Mouse (Mus musculus) CD4-positive, CD25-positive, alpha-beta regulatory T cell (primary cell): ENCODE results near the gene Rrp15. TPM values are rescaled to one million over a fixed set of nuclear protein-coding genes. Genes with fewer than 3 reads are reported as not detected.

ENCODE experiments used
- polyA plus RNA-seq: library from polyadenylated mRNA; unstranded; fragments of 100-300 nt; shearing (Covaris generic); gene quantifications from one replicate; pipeline ENCODE4 v1.2.1, GENCODE M21; 2017

Rrp15 gene
- polyA plus RNA-seq: 37.5 TPM

GRCm38 (mm10) chr1:186748724-186749653, at the start of gene Rrp15:
Gene Rrp15 (minus strand): TSS chr1:186749358.

GRCm38 (mm10) chr1:186705915-186706248, 43.3 kb downstream of the Rrp15 start, which contains the start of gene Tgfb2:
Gene Tgfb2 (minus strand): TSS chr1:186705989.

Other genes starting within 250 kb of the Rrp15 start
- 0.07 TPM for gene Tgfb2, start 43.4 kb downstream of the Rrp15 start, polyA plus RNA-seq
- not detected for gene D1Pas1, start 218.1 kb upstream of the Rrp15 start, polyA plus RNA-seq